Mouse (Mus musculus): ENCODE data around the gene Fam25c. TPM values are rescaled to one million over a fixed set of nuclear protein-coding genes. Genes with fewer than 3 reads are reported as not detected.

Gene Fam25c
- total and polyA plus RNA-seq, 2 experiments, result 56.3 to 74.3 TPM

GRCm38 (mm10) chr14:34313612-34314011 lies 41.6 kb downstream of the Fam25c start:
- no peaks in the 10 kb centered on the region for H3K27me3 ChIP-seq (ENCODE audit: control insufficient read depth, insufficient read depth, low read length)
- H3K36me3 ChIP-seq (ENCODE audit: control insufficient read depth, insufficient read depth, low read length), result peaks cover 23% of the 10 kb centered on the region
- 12% methylated on average over 3 of the region's 3 CpGs for WGBS
- TF ChIP-seq POLR2A (IDR thresholded peaks at IDR 0.05; ENCODE audit: extremely low read depth, insufficient read depth, low read length) (no peak), CTCF (IDR thresholded peaks at IDR 0.05; ENCODE audit: low read depth, low read length) (no peak)
- peak overlapping the region; percentile 56 for H3K9ac ChIP-seq (ENCODE audit: low read depth, low read length)
- H3K4me1 ChIP-seq (ENCODE audit: control insufficient read depth, insufficient read depth, low read length), result peaks cover 12% of the 10 kb centered on the region
- H3K27ac ChIP-seq (replicated peaks; ENCODE audit: insufficient read depth, low read depth, low read length), result peak overlapping the region; percentile 29; the same call in 1 of the 2 replicates
- H3K79me2 ChIP-seq (ENCODE audit: control insufficient read depth, insufficient read depth, low read length), result peaks cover 25% of the 10 kb centered on the region
- peak; percentile 24 for DNase-seq (ENCODE audit: extremely low read depth, low read depth, low spot score)
- peak overlapping the region; percentile 39 for H3K4me3 ChIP-seq (ENCODE audit: insufficient read depth, low read depth, low read length)

GRCm38 (mm10) chr14:34312339-34313048 lies 42.7 kb downstream of the Fam25c start:
- Histone ChIP-seq H3K27ac (replicated peaks; ENCODE audit: insufficient read depth, low read depth, low read length) (peak overlapping the region; percentile 80), H3K9ac (ENCODE audit: low read depth, low read length) (peak overlapping the region; percentile 72), H3K79me2 (ENCODE audit: control insufficient read depth, insufficient read depth, low read length) (peaks cover 21% of the 10 kb centered on the region), H3K4me3 (ENCODE audit: insufficient read depth, low read depth, low read length) (peak overlapping the region; percentile 99), H3K27me3 (ENCODE audit: control insufficient read depth, insufficient read depth, low read length) (no peaks in the 10 kb centered on the region), H3K36me3 (ENCODE audit: control insufficient read depth, insufficient read depth, low read length) (peaks cover 20% of the 10 kb centered on the region), H3K4me1 (ENCODE audit: control insufficient read depth, insufficient read depth, low read length) (peaks cover 9% of the 10 kb centered on the region)
- WGBS, result 5% methylated on average over 5 of the region's 6 CpGs
- TF ChIP-seq CTCF (IDR thresholded peaks at IDR 0.05; ENCODE audit: low read depth, low read length) (no peak), POLR2A (IDR thresholded peaks at IDR 0.05; ENCODE audit: extremely low read depth, insufficient read depth, low read length) (no peak)
- peak; percentile 93 for DNase-seq (ENCODE audit: extremely low read depth, low read depth, low spot score)

GRCm38 (mm10) chr14:34311691-34312090 lies 43.5 kb downstream of the Fam25c start:
- Histone ChIP-seq H3K79me2 (ENCODE audit: control insufficient read depth, insufficient read depth, low read length) (peaks cover 17% of the 10 kb centered on the region), H3K27me3 (ENCODE audit: control insufficient read depth, insufficient read depth, low read length) (no peaks in the 10 kb centered on the region), H3K4me1 (ENCODE audit: control insufficient read depth, insufficient read depth, low read length) (peaks cover 8% of the 10 kb centered on the region), H3K27ac (replicated peaks; ENCODE audit: insufficient read depth, low read depth, low read length) (peak overlapping the region; percentile 98), H3K9ac (ENCODE audit: low read depth, low read length) (peak overlapping the region; percentile 100), H3K36me3 (ENCODE audit: control insufficient read depth, insufficient read depth, low read length) (peaks cover 16% of the 10 kb centered on the region), H3K4me3 (ENCODE audit: insufficient read depth, low read depth, low read length) (peak overlapping the region; percentile 99)
- no peak for TF ChIP-seq POLR2A (IDR thresholded peaks at IDR 0.05; ENCODE audit: extremely low read depth, insufficient read depth, low read length)
- TF ChIP-seq CTCF (IDR thresholded peaks at IDR 0.05; ENCODE audit: low read depth, low read length), result no peak
- peak; percentile 85 for DNase-seq (ENCODE audit: extremely low read depth, low read depth, low spot score)
- 2% methylated on average over 4 of the region's 4 CpGs for WGBS

- Histone ChIP-seq H3K9ac (ENCODE audit: low read depth, low read length) (peak overlapping the region; percentile 100), H3K4me3 (ENCODE audit: insufficient read depth, low read depth, low read length) (peak overlapping the region; percentile 99), H3K36me3 (ENCODE audit: control insufficient read depth, insufficient read depth, low read length) (peaks cover 10% of the 10 kb centered on the region), H3K27ac (replicated peaks; ENCODE audit: insufficient read depth, low read depth, low read length) (peak overlapping the region; percentile 98), H3K27me3 (ENCODE audit: control insufficient read depth, insufficient read depth, low read length) (no peaks in the 10 kb centered on the region), H3K79me2 (ENCODE audit: control insufficient read depth, insufficient read depth, low read length) (peaks cover 17% of the 10 kb centered on the region), H3K4me1 (ENCODE audit: control insufficient read depth, insufficient read depth, low read length) (peaks cover 6% of the 10 kb centered on the region)
- DNase-seq (ENCODE audit: extremely low read depth, low read depth, low spot score), result no peak
- TF ChIP-seq POLR2A (IDR thresholded peaks at IDR 0.05; ENCODE audit: extremely low read depth, insufficient read depth, low read length), result no peak
- TF ChIP-seq CTCF (IDR thresholded peaks at IDR 0.05; ENCODE audit: low read depth, low read length), result no peak
- under 1% methylated on average over 47 of the region's 47 CpGs for WGBS
Observed at GRCm38 (mm10) chr14:34311021-34311631, 44.1 kb downstream of the Fam25c start.

GRCm38 (mm10) chr14:34310234-34310965 lies 44.8 kb downstream of the Fam25c start, which contains the start of the genes Shld2 and Glud1:
Gene Shld2 (minus strand): TSS chr14:34310493.
Gene Glud1 (plus strand): TSS chr14:34310727.
- Histone ChIP-seq H3K27me3 (ENCODE audit: control insufficient read depth, insufficient read depth, low read length) (no peaks in the 10 kb centered on the region), H3K27ac (replicated peaks; ENCODE audit: insufficient read depth, low read depth, low read length) (peak within 1 kb of the TSS; percentile 98), H3K4me1 (ENCODE audit: control insufficient read depth, insufficient read depth, low read length) (peaks cover 10% of the 10 kb centered on the region), H3K4me3 (ENCODE audit: insufficient read depth, low read depth, low read length) (peak within 1 kb of the TSS; percentile 99), H3K9ac (ENCODE audit: low read depth, low read length) (peak within 1 kb of the TSS; percentile 100), H3K79me2 (ENCODE audit: control insufficient read depth, insufficient read depth, low read length) (peaks cover 17% of the 10 kb centered on the region), H3K36me3 (ENCODE audit: control insufficient read depth, insufficient read depth, low read length) (peaks cover 6% of the 10 kb centered on the region)
- DNase-seq (ENCODE audit: extremely low read depth, low read depth, low spot score), result peak; percentile 84
- TF ChIP-seq CTCF (IDR thresholded peaks at IDR 0.05; ENCODE audit: low read depth, low read length) (no peak), POLR2A (IDR thresholded peaks at IDR 0.05; ENCODE audit: extremely low read depth, insufficient read depth, low read length) (peak; percentile 98)
- under 1% methylated on average over 87 of the region's 100 CpGs for WGBS

Data from liver, adult 2 months (tissue).